Mouse (Mus musculus): ENCODE measurements around the gene Pik3r2.
"Not testable (repeated sequence)": the region's sequence is repeated elsewhere in the genome, so short reads cannot be mapped to it uniquely, and the experiment has no call there.

The Pik3r2 gene

DNA sequence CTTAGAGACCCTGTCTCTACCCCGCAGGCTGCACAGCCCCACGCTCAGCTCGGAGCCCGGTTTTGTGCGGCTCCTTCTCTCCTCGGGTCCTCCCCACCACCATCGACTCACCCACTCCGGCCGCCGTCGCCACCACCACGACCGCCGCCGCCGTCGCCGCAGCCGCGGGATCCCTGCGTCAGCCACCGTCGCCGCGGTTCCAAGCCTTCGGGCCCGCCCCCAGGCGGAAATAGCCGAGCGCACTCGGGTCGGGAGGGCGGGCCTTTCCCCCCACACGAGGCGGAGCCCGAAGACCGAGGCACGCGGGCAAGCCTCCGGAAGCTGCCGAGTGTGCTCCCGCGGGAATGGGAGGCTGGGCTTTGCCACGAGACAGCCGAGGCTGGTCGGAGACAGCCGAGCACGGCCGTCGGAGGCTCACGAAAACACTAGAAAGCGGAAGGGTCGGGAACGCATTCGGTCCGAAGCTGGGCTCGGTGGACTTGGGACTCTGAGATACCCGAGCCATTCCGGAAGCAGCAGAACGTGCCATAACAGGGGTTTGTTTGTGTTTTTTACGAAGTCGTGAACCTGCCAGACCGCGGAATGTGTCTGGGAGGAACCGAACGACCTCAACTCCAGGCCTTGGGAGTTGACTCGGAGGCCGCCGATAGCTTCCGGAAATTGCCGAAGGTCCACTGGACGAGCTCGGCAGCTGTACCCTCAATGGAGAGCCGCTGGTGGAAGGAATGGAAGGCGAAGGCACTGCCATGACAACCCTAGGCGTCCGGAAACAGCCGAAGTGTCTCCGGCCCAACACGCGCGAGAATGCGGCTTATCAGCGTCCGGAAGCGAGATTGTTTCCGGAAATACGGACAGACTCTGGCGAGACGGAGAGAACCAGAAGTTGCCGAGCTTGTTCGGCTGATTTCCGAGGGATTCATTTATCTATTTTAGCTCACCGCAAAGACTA, at the start of gene Pik3r2:
Pik3r2 (minus strand) TSS at position 218 of the 949 bp plus-strand sequence.
- peak; percentile 94 for DNase-seq (ENCODE audit: low read depth)

DNA sequence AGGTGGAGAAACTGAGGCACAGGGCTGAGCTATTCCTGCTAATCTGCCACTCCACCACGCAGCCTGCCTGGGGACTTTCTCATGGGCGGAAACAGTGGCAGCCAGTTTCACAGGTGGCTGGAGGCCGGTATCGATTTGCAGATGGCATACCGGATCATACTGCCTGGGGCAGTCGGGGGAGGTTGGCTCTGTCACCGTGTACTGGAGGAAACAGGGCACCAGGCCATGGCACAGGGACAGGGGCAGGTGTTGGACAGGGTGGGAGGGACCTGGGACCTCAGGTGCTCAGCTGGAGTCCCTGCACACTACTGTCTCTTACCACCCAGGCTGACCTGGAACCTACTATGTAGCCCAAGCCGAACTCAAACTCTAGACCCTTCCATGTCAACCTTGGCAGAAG, 49.3 kb upstream of the Pik3r2 start:
- no peak for DNase-seq (ENCODE audit: low read depth)

DNA sequence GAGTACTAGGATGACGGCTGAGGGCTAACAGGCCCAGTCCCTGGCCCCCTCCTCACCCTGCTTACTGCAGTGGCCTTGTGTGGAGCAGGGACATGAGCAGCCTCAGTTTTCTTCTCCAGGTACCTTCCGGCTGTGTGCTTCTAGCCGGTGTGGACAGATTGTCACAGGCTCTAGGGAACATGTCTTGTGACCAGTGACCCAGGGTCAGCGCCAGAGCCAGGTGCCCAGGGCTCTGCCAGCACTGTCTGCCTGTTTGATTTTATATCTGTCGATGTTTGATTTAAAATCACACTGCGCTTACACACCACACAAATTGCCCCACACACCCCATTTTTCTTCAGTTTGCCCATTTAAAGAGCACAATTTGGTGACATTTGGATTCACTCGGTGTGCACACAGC, 47.3 kb upstream of the Pik3r2 start:
- no peak for DNase-seq (ENCODE audit: low read depth)

DNA sequence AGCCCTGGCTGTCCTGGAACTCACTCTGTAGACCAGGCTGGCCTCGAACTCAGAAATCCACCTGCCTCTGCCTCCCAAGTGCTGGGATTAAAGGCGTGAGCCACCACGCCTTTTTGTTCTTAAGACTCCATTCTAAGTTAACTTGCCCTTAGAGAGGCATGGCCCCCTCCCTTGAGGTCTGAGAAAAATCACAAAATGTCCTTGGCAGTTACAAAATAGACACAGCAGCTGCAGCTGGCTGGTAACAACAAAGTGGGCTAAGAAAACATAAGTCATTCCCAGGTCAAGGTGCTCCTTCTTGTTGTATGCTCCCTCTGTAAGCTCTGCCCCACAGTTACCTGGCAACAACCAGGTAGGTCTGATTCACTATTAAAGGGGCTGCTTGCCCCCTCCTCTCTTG, 46.1 kb upstream of the Pik3r2 start:
- not testable (repeated sequence) for DNase-seq (ENCODE audit: low read depth)

DNA sequence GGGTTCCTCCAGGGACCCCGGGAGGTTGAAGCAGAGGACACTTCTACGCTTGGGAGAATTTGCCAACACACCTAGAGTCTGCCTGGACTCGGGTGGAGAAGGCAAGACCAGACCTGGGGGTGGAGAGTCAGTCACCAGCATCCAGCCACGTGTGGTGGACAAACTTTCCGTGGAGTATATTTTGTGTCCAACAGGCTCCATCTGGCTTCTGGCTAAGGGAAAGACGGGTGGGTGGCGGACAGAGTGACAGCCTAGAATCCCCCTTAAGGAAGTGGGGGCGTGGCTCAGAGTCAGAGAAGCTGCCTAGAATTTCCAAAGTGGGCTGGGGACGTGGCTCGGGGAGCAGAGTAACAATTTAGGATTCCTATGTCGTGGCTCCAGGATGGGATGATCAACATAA, 45.5 kb upstream of the Pik3r2 start:
- DNase-seq (ENCODE audit: low read depth) = no peak

DNA sequence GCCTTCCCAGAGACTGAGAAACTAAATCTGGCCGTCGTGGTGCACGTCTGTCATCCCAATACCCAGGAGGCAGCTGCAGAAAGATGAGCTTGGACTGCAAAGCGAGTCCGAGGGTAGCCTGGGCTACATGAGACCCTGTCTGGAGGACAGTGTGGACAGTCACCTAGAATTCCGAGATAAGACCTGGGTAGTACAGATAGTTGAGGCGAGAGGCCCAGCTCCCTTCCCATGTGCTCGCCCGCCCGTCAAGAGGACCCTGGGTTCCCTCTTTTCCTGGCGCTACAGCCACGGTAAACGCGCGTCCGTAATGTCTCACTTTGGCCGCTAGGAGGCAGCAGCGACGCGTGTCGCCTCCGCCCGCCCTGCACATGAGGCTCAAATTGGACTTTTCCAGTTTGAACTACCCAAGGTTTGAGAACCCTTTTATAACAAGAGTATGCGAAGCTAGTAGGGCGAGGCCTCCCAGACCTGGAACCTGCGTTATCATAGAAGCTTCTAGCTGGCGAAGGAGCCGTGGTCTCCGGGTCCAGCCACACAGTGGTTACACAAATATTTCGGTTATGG, 45.0 kb upstream of the Pik3r2 start:
- DNase-seq (ENCODE audit: low read depth) = no peak

DNA sequence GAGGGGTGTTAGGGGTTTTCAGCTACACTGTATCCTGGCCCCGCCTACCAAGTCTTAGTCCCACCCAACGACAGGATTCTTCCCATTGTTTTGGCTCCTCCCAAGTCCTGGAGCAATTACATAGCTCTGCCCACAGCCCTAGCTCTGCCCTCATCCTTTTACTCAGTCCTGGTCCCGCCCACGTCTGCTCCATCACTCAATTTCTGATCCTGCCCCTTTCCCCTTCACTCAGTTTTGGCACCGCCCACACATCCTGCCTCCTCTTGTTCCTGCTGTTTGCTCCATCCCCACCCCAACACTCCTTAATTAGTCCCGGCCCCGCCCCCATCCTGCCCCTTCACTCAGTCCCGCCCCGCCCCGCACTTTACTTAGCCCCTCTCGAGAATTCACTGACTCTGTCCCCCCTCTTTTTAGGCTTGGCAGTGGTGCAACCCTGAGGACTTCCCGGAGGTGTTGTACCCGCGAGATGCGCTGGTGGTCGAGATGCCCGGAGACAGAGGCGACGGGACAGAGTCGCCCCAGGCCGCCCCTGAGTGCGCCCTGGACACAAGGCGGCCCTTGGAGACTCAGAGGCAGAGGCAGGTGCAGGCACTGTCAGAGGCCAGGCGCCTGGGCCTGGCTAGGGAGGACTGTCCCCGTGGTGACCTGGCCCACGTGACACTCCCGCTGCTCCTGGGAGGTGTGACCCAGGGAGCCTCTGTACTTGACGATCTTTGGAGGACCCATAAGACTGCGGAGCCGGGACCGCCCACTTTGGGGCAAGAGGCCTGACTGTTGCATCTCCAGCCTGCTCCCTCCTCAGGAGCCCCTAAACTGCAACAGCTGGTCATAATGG, 43.8 kb upstream of the Pik3r2 start:
- DNase-seq (ENCODE audit: low read depth) = no peak

DNA sequence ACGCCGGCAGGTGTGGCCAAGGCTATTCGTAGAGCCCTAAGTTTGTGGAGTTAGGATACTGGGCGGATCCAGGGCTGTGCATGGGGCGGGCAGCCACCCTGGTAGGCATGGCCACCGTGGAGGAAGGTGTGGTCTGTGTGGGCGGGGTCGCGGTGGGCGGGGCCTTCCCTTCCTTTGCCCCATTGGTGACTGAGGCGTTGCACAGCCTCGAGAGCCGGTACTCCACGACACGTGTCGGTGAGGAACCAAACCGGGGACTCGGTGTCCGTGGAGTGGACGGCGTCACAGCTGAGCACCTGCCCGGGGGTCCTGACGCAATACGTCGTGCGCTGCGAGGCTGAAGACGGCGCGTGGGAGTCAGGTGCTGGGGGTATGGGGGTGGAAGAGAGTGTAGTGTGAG, 40.2 kb upstream of the Pik3r2 start:
- peak; percentile 47 for DNase-seq (ENCODE audit: low read depth)

DNA sequence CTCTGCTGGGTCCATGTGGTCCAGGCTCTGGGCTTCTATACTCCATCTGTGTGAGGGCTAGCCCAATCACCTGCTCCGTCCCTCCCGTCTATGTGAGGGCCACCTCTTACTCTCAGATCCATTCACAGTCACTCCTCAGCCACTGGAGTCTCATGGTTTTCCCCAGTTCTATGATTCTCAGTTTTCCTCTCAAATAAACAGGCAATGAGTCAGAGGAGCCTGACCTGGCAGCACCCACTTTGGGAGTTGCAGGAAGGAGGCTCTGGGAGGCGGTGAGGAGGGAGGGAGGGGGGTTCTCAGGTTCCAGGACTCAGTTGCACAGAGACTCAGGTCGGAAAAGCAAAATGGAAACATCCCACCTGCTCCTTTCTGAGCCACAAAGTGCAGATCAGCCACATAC, 36.4 kb upstream of the Pik3r2 start:
- DNase-seq (ENCODE audit: low read depth) = no peak

DNA sequence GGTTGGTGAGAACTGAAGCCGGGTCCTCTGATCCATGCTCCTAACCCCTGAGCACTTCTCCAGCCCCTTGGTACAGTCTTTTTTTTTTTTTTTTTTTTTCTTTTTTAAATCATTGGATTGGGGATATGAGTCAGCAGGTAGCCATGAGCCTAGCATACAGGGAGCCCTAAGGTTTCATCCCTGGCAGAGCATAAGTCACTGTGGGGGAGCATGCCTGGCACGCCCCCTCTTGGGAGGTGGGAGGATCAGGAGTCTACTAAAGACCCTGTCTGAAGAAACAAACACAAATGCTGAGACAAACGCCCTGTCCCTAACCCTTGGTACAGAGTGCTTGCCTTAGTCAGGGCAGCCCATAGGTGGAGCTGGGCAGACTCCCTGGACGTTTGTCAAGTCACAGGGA, 35.5 kb upstream of the Pik3r2 start:
- DNase-seq (ENCODE audit: low read depth) = no peak

DNA sequence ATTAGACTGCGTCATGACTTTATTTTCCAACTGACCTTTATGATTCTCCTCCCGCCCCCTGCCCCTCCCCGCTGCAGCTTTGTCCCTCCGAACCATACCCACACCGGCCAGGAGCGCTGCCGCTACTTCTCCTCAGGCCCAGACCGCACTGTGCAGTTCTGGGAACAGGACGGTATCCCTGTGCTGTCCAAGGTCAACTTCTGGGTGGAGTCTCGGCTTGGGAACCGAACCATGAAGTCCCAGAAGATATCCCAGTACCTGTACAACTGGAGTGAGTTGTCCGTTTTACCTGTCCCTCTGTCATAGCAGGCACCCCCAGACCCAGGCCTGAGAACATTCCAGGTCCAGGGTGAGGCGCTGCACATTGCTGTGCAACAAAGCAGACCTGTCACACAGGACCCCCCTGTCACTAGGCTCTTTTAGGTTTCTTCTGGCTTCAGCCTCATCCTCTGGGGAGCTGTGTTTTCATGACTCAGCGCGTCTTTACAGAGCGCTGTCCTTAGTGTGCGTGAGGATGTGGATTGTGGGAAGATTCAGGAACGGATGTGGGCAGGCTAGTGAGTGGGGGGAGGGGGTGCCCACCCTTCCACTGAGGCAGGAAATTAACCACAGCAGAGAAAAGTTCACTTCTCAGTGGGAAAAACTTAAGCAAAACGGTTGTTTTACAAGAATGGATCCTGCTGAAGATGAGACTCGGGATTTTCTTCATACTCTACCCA, 34.6 kb upstream of the Pik3r2 start:
- DNase-seq (ENCODE audit: low read depth) = no peak

DNA sequence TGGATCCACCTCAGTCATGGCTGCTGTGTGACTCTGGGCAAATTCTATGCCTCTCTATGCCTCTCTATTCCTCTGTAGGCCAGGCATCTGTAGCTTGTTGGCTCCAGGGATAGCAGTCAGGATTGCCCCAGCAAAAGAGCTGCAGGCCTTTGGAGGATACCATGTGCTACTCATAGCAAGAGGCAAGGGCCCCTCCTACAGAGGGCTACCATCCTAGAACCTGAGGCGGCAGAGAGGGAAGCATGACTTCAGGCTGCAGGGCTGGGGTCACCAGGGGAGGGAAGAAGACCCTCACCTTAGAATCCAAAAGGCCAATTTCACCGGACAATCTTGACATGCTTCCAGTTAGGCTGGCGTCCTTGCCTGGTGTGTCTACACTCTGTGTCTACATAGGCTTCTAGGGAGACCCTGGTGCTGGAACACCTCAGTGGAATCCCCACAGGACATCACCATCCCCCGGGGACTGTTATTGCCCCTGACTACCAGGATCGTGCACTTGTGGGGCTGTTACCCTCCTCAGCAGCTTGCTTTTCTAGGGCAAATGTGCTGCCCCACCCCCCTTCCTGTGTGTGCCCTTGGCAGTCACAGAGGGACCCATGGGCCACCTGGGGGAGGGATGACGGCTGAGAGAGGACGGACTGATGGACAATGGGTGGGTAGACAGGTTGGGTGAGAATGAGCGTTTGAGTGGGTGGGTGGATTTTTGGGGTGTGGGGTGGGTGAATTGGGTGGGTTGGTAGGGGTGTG, 32.6 kb upstream of the Pik3r2 start:
- DNase-seq (ENCODE audit: low read depth) = no peak

DNA sequence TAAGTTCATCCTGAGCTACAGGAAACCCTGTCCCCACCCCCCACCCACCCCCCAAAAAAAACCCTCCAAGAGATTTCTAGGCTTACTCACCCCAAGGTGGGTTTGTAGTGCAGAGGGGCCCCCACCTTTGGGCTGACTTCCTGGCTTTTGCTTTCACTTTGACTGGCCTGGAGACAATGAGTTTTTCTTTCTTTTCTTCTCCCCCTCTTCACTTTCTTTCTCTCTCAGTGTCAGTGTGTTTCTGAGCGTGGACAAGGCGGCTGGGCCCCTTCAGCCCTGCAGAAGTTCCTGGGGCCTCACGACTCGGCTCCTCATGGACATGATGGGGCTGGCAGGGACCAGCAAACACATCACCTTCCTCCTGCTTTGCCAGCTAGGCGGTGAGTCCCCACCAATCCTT, 31.7 kb upstream of the Pik3r2 start, which contains the start of gene Il12rb1:
Il12rb1 (plus strand) TSS at position 211 of the 400 bp plus-strand sequence.
- no peak for DNase-seq (ENCODE audit: low read depth)

DNA sequence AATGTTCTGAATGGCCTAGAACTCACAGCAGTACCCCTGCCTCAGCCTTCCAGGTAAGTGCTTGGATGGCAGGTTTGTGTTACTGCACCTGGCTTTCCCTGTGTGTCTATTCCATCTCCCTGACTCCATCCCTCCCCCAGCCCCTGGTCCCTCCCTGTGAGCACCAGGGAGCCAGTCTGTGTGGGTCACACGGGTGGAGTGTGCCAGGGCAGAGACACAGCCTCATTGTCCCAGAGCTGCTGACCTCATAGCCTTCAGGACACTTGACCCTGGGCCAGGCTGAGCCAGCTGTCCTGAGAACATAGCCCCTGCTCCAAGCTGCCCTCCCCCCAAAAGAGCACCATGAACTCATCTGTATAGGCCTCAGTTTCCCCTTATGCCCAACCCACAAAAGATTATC, 30.8 kb upstream of the Pik3r2 start:
- DNase-seq (ENCODE audit: low read depth) = no peak

DNA sequence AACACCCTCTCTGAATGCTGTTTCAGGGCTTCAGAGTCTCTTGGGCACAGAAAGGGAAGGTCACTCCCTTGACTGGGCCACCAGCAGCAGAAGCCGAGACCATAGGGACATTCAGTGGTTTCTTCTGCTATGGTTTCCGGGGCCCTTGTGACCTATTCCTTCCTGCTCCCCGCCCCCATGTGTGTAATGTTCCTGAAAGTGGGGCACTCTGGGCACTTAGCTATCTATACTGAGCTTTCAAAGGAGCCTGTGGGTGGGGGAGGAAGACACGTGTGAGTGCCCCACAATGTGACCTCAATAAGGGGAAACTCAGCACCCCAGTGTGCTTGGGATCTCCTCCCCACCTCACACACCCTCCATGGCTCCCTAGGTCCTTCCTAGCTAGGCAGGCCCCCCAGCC, 30.0 kb upstream of the Pik3r2 start:
- no peak for DNase-seq (ENCODE audit: low read depth)

DNA sequence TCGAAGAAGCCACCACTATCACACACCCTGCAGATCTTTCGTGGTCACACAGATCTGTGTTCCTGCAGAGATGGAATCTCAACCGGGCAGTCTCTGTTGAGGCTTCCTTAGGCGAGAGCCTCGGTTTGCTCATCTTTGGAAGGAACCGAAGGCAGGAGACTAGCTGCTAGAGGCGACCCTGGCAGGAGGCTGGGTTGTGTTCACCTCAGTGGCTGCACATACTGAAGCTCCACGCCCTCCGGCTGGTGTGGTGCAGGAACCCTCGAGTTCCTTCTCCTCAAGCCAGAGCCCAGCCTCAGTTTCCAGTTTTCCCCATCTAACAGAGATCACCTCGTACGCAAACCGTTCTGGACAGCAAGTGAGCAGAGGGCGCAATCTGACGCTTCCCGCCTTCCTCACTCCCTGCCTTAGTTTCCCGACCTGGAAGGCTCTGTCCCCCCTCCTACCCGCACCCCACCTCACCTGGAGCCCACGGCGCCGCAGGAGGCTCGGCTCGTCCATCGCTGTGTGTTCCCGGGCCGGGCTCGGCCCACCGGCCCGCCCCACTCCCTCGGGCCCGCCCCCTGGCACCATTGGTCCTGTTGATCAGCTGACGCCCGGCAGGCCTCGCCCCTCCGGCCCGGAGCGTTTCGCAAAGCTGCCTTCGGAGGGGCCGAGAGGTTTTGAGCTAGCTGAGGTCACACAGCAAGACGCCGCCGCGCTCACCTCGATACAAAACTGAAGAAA, 28.1 kb upstream of the Pik3r2 start, which contains the start of gene Mast3:
Mast3 (minus strand) TSS at position 574 of the 726 bp plus-strand sequence.
- peak; percentile 69 for DNase-seq (ENCODE audit: low read depth)

DNA sequence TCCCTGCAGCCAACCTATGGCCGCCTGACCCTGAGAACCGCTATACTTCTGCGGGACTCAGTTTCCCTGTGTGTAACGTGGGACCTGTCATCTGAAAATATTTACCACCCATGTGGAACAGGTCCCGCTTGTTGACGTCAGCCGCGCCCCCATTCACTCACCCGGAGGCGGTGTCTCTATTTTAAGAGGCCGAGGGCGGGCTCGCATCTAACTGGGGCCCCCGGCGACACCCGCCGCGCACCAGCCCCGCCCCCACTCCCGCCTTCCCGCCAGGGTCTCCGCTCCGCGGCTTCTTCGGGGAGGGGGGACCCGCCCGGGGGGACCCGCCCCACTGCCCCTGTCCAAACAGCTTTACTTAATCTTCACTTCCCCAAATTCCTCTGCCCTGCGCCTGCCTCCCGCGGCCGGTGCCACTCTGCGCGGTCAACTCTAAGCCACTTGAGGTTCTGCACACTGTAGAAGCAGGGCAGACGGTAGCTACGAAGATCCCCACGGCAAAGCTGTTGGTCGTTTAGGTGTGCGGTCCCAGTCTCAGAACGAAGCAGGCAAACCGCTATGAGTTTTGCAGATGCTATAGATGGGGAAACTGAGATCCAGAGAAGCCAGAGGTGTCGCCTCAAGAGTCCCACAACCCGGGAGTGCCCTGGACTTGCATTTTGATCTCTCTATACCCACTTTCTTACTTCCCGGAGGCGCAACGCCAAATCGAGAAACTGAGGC, 27.4 kb upstream of the Pik3r2 start:
- DNase-seq (ENCODE audit: low read depth) = no peak

DNA sequence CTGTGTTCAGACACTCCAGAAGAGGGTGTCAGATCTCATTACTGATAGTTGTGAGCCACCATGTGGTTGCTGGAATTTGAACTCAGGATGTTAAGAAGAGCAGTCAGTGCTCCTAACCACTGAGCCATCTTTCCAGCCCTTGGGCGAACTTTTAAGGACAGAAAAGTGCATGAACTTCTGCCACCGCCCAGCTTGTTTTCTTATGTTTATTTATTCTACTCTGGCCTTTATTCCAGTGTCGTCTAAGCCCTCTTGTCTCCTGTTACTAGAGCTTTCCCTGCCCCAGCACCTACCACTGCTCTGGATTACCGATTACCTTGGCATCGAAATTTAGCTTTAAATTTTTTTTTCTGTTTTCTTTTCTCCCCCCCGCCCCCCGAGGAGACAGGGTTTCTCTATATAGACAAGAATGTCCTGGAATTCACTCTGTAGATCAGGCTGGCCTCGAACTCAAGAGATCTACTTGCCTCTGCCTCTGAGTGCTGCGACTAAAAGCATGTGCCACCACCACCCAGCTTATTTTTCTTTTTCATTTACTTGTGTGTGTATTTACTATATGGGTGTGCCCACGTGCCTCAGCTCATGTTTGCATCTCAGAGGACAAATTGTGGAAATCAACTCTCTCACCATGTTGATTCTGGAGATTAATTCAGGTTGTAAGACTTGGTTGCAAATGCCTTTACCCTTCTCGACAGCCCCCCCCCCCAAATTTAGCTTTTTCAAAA, 26.4 kb upstream of the Pik3r2 start:
- no peak for DNase-seq (ENCODE audit: low read depth)

DNA sequence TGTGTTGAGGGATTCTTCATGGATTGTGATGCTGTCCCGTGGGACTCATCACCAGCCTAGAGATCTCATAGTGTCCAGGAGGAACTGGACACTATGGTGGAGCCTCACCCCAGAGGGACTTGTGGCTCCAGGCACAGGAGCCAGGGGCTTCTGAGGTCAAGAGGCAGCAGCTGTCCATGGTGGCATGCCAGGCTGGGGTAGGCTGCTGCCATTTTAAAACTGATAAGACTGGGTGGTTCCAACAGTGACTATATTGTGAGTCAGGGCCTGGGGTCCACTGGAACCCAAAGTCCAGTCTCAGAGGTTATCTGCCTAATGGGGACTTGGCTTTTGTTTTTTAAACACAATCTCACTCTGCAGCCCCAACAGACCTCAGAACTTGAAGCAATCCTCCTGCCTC, 25.3 kb upstream of the Pik3r2 start:
- no peak for DNase-seq (ENCODE audit: low read depth)
